Mouse (Mus musculus): ENCODE measurements around the gene Fat3.

Gene Fat3

GRCm38 (mm10) chr9:15869456-15869855, 631.6 kb downstream of the Fat3 start:
- DNase-seq (ENCODE audit: low read depth), result no peak

- DNase-seq (ENCODE audit: low read depth), result no peak
Observed at GRCm38 (mm10) chr9:15866280-15867072, 634.6 kb downstream of the Fat3 start.

- no peak for DNase-seq (ENCODE audit: low read depth)
Observed at GRCm38 (mm10) chr9:15861402-15861801, 639.7 kb downstream of the Fat3 start.

Measured in c-Kit-positive CD71-negative TER-119-negative erythroid progenitor cells, embryonic 14.5 days (primary cell).